Mouse (Mus musculus) limb, embryonic 14.5 days (tissue): ENCODE data around the gene Defb13. TPM values are rescaled to one million over a fixed set of nuclear protein-coding genes. Genes with fewer than 3 reads are reported as not detected.
"Not testable (repeated sequence)": the region's sequence is repeated elsewhere in the genome, so short reads cannot be mapped to it uniquely, and the experiment has no call there.

Source experiments
- ATAC-seq: fragments of 200-750 bp; cut with Nextera tagmentation; 2 replicates; pipeline ENCODE4 v1.8.0; 2017; ENCODE audit warnings: low read depth, moderate number of reproducible peaks, moderate TSS enrichment; ENCODE audit not compliant: low FRiP score
- DNase-seq: peaks from one replicate; pipeline ENCODE4 v3.0.0-alpha.2; 2015; ENCODE audit warnings: low spot score
- H3K27ac ChIP-seq: fragments of 300-500 bp; sonication (generic); replicated peaks from 2 replicates; pipeline ENCODE4 v1.5.1; 2014; ENCODE audit warnings: low read depth, mild to moderate bottlenecking, low read length, moderate library complexity, mixed read lengths
- H3K27me3 ChIP-seq: fragments of 300-500 bp; sonication (generic); 2 replicates; pipeline ENCODE4 v1.6.1; 2014; ENCODE audit warnings: low read length, mixed read lengths; ENCODE audit not compliant: control insufficient read depth, insufficient read depth
- H3K36me3 ChIP-seq: fragments of 300-500 bp; sonication (generic); 2 replicates; pipeline ENCODE4 v1.6.1; 2014; ENCODE audit warnings: mild to moderate bottlenecking, low read length, moderate library complexity, mixed read lengths; ENCODE audit not compliant: control insufficient read depth, insufficient read depth
- H3K4me1 ChIP-seq: fragments of 300-500 bp; sonication (generic); 2 replicates; pipeline ENCODE4 v1.6.1; 2014; ENCODE audit warnings: antibody characterized with exemption, low read length, mixed read lengths; ENCODE audit not compliant: control insufficient read depth, insufficient read depth
- H3K4me2 ChIP-seq: fragments of 300-500 bp; sonication (generic); replicated peaks from 2 replicates; pipeline ENCODE4 v1.6.1; 2014; ENCODE audit warnings: low read depth, mild to moderate bottlenecking, low read length, moderate library complexity; ENCODE audit not compliant: severe bottlenecking
- H3K4me3 ChIP-seq: fragments of 300-500 bp; sonication (generic); replicated peaks from 2 replicates; pipeline ENCODE4 v1.5.1; 2014; ENCODE audit warnings: low read length
- H3K9ac ChIP-seq: fragments of 300-500 bp; sonication (generic); 2 replicates; pipeline ENCODE4 v1.6.1; 2014; ENCODE audit warnings: mild to moderate bottlenecking, low read depth, low read length, moderate library complexity; ENCODE audit not compliant: severe bottlenecking
- H3K9me3 ChIP-seq: fragments of 300-500 bp; sonication (generic); 2 replicates; pipeline ENCODE4 v1.6.1; 2016; ENCODE audit warnings: low read length; ENCODE audit not compliant: control insufficient read depth
- POLR2A ChIP-seq: fragments of 200-500 bp; IDR thresholded peaks from 2 replicates; pipeline ENCODE4 v1.8.0; 2012; ENCODE audit warnings: inconsistent platforms, mild to moderate bottlenecking, moderate library complexity, borderline replicate concordance; ENCODE audit not compliant: insufficient read depth, insufficient read length; ENCODE audit errors: extremely low read depth
- WGBS: fragments of 180-500 bp; shearing (Covaris S2); extraction: QIAGEN DNeasy Blood & Tissue Kit; methylation state at CpG from one replicate; pipeline ENCODE4 v1.1.7; 2014; 5-methylcytosine and 5-hydroxymethylcytosine counted together
- polyA plus RNA-seq, 2 experiments: library from polyadenylated mRNA; depleted of rRNA in 1 of 2; stranded (reverse) in 1 of 2; unstranded in 1 of 2; fragments of >200 nt; fragmentation: Nextera tagmentation in 1 of 2; extraction: Ambion mirVana in 1 of 2; gene quantifications; 2 replicates each; pipeline versions ENCODE4 v1.2.1 to v1.2.3; 2012 to 2014

The Defb13 gene
- polyA plus RNA-seq, 2 experiments: not detected

- no peaks in the 10 kb centered on the region for H3K9me3 ChIP-seq
- TF ChIP-seq POLR2A: no peak
- no peaks in the 10 kb centered on the region for H3K36me3 ChIP-seq
- no peak within 1 kb of the TSS for H3K4me3 ChIP-seq
- H3K4me2 ChIP-seq: no peak within 1 kb of the TSS
- no peak for DNase-seq
- H3K4me1 ChIP-seq: no peaks in the 10 kb centered on the region
- H3K27ac ChIP-seq: no peak within 1 kb of the TSS
- no peak for ATAC-seq
- no peaks in the 10 kb centered on the region for H3K27me3 ChIP-seq
- no peak within 1 kb of the TSS for H3K9ac ChIP-seq
- 95% methylated on average over 6 of the region's 6 CpGs for WGBS
Observed at GRCm38 (mm10) chr8:21932610-21933009, 14.0 kb upstream of the Defb13 start, which contains the start of gene Defb15. TSS of gene Defb15 (minus strand) at chr8:21932710.

- not testable (repeated sequence) for H3K4me1 ChIP-seq, H3K4me3 ChIP-seq, H3K27me3 ChIP-seq, ATAC-seq, H3K27ac ChIP-seq, DNase-seq, H3K36me3 ChIP-seq, H3K9me3 ChIP-seq, H3K4me2 ChIP-seq, H3K9ac ChIP-seq
- WGBS: 83% methylated on average over 4 of the region's 4 CpGs
Observed at GRCm38 (mm10) chr8:21938052-21938451, 8.5 kb upstream of the Defb13 start, which contains the start of gene Defb35. TSS of gene Defb35 (plus strand) at chr8:21938352.

GRCm38 (mm10) chr8:21947311-21948017, 902 bp downstream of the Defb13 start:
- H3K9ac ChIP-seq: no peak overlapping the region
- no peak overlapping the region for H3K4me2 ChIP-seq
- no peaks in the 10 kb centered on the region for H3K9me3 ChIP-seq
- WGBS: 81% methylated on average over 9 of the region's 9 CpGs
- no peak overlapping the region for H3K4me3 ChIP-seq
- no peaks in the 10 kb centered on the region for H3K27me3 ChIP-seq
- H3K27ac ChIP-seq: no peak overlapping the region
- TF ChIP-seq POLR2A: no peak
- ATAC-seq: no peak
- no peaks in the 10 kb centered on the region for H3K4me1 ChIP-seq
- no peak for DNase-seq
- no peaks in the 10 kb centered on the region for H3K36me3 ChIP-seq

- Histone ChIP-seq H3K4me2 (no peak overlapping the region), H3K27ac (no peak overlapping the region), H3K9ac (no peak overlapping the region), H3K27me3 (no peaks in the 10 kb centered on the region), H3K36me3 (no peaks in the 10 kb centered on the region), H3K4me1 (no peaks in the 10 kb centered on the region), H3K4me3 (no peak overlapping the region), H3K9me3 (no peaks in the 10 kb centered on the region)
- no peak for TF ChIP-seq POLR2A
- ATAC-seq (no peak), DNase-seq (peak; percentile 69)
- 6% methylated on average over 9 of the region's 9 CpGs for WGBS
Observed at GRCm38 (mm10) chr8:21955321-21955720, 8.8 kb downstream of the Defb13 start.

- Histone ChIP-seq H3K27me3 (no peaks in the 10 kb centered on the region), H3K9ac (no peak overlapping the region), H3K4me3 (no peak overlapping the region), H3K9me3 (no peaks in the 10 kb centered on the region), H3K36me3 (no peaks in the 10 kb centered on the region), H3K4me1 (no peaks in the 10 kb centered on the region), H3K27ac (no peak overlapping the region), H3K4me2 (no peak overlapping the region)
- ATAC-seq: no peak
- TF ChIP-seq POLR2A: no peak
- 86% methylated on average over 3 of the region's 3 CpGs for WGBS
- no peak for DNase-seq
Observed at GRCm38 (mm10) chr8:21956336-21956735, 9.8 kb downstream of the Defb13 start.
